Mouse (Mus musculus) kidney, postnatal 36 days (tissue): ENCODE measurements around the gene Fzd9.

Source experiments
- DNase-seq, 2 experiments: peaks; one replicate each; pipeline ENCODE4 v3.0.0; 2021 to 2022; ENCODE audit warnings: mixed read lengths in 2 of 2

Fzd9 gene

GRCm38 (mm10) chr5:135251079-135251454 is at the start of gene Fzd9:
Gene Fzd9, minus strand, starts transcription at chr5:135251230.
- DNase-seq, result peak; percentile 76 to 93

GRCm38 (mm10) chr5:135292001-135292400 is 41.0 kb upstream of the Fzd9 start:
- DNase-seq, result no peak

GRCm38 (mm10) chr5:135291193-135291592 is 40.2 kb upstream of the Fzd9 start:
- no peak for DNase-seq

- no peak for DNase-seq
Observed at GRCm38 (mm10) chr5:135290703-135291102, 39.7 kb upstream of the Fzd9 start.

GRCm38 (mm10) chr5:135286926-135287325 is 35.9 kb upstream of the Fzd9 start:
- DNase-seq, result no peak

GRCm38 (mm10) chr5:135286185-135286584 is 35.2 kb upstream of the Fzd9 start:
- peak; percentile 76 to 90 for DNase-seq

- no peak for DNase-seq
Observed at GRCm38 (mm10) chr5:135285211-135285610, 34.2 kb upstream of the Fzd9 start.

GRCm38 (mm10) chr5:135280226-135280625 is 29.2 kb upstream of the Fzd9 start:
- no peak for DNase-seq

- DNase-seq, result peak in 1 of 2 experiments; percentile 16
Observed at GRCm38 (mm10) chr5:135276597-135276996, 25.6 kb upstream of the Fzd9 start.

GRCm38 (mm10) chr5:135274663-135275396 is 23.8 kb upstream of the Fzd9 start:
- no peak for DNase-seq

- no peak for DNase-seq
Observed at GRCm38 (mm10) chr5:135271563-135272165, 20.6 kb upstream of the Fzd9 start.

- DNase-seq, result no peak
Observed at GRCm38 (mm10) chr5:135270361-135270760, 19.3 kb upstream of the Fzd9 start.

- DNase-seq, result no peak
Observed at GRCm38 (mm10) chr5:135269451-135269850, 18.4 kb upstream of the Fzd9 start.

GRCm38 (mm10) chr5:135264548-135264947 is 13.5 kb upstream of the Fzd9 start:
- DNase-seq, result peak in 1 of 2 experiments; percentile 31

- DNase-seq, result peak; percentile 39 to 54
Observed at GRCm38 (mm10) chr5:135263866-135264503, 13.0 kb upstream of the Fzd9 start.

GRCm38 (mm10) chr5:135258280-135259150 is 7.5 kb upstream of the Fzd9 start:
- no peak for DNase-seq

- peak in 1 of 2 experiments; percentile 56 for DNase-seq
Observed at GRCm38 (mm10) chr5:135257559-135257958, 6.5 kb upstream of the Fzd9 start.

- DNase-seq, result no peak
Observed at GRCm38 (mm10) chr5:135256166-135256565, 5.1 kb upstream of the Fzd9 start.

GRCm38 (mm10) chr5:135253741-135254401 is 2.8 kb upstream of the Fzd9 start:
- no peak for DNase-seq

- peak in 1 of 2 experiments; percentile 18 for DNase-seq
Observed at GRCm38 (mm10) chr5:135250186-135251078, 598 bp downstream of the Fzd9 start.
